Mouse (Mus musculus): ENCODE results near the gene Lysmd2.
"Not testable (repeated sequence)": the region's sequence is repeated elsewhere in the genome, so short reads cannot be mapped to it uniquely, and the experiment has no call there.

The Lysmd2 gene

GRCm38 (mm10) chr9:75625556-75626307, at the start of gene Lysmd2:
Gene Lysmd2 (plus strand): TSS chr9:75625741.
- peak; percentile 80 for DNase-seq

GRCm38 (mm10) chr9:75579321-75579720, 46.2 kb upstream of the Lysmd2 start:
- DNase-seq: no peak

GRCm38 (mm10) chr9:75581694-75582350, 43.7 kb upstream of the Lysmd2 start:
- peak; percentile 48 for DNase-seq

GRCm38 (mm10) chr9:75589850-75590790, 35.4 kb upstream of the Lysmd2 start:
- DNase-seq: no peak

- no peak for DNase-seq
These were observed 32.1 kb upstream of the Lysmd2 start for GRCm38 (mm10) chr9:75593481-75593880.

- peak; percentile 59 for DNase-seq
These were observed 28.5 kb upstream of the Lysmd2 start for GRCm38 (mm10) chr9:75597036-75597435.

- DNase-seq: no peak
These were observed 27.9 kb upstream of the Lysmd2 start for GRCm38 (mm10) chr9:75597596-75597995.

- DNase-seq: peak; percentile 72
These were observed 26.2 kb upstream of the Lysmd2 start for GRCm38 (mm10) chr9:75599191-75599841.

GRCm38 (mm10) chr9:75600166-75600934, 25.2 kb upstream of the Lysmd2 start:
- DNase-seq: peak; percentile 60

GRCm38 (mm10) chr9:75601510-75601909, 24.0 kb upstream of the Lysmd2 start:
- DNase-seq: no peak

GRCm38 (mm10) chr9:75607496-75607895, 18.0 kb upstream of the Lysmd2 start:
- no peak for DNase-seq

GRCm38 (mm10) chr9:75609505-75609904, 16.0 kb upstream of the Lysmd2 start:
- DNase-seq: no peak

GRCm38 (mm10) chr9:75609965-75610364, 15.6 kb upstream of the Lysmd2 start:
- DNase-seq: no peak

GRCm38 (mm10) chr9:75610571-75611493, 14.7 kb upstream of the Lysmd2 start, which contains the start of gene Tmod2:
Gene Tmod2 (minus strand): TSS chr9:75611325.
- peak; percentile 87 for DNase-seq

- no peak for DNase-seq
These were observed 9.0 kb upstream of the Lysmd2 start for GRCm38 (mm10) chr9:75616560-75616959.

- DNase-seq: no peak
These were observed 6.6 kb upstream of the Lysmd2 start for GRCm38 (mm10) chr9:75618836-75619400.

- not testable (repeated sequence) for DNase-seq
These were observed 5.8 kb upstream of the Lysmd2 start for GRCm38 (mm10) chr9:75619761-75620160.

GRCm38 (mm10) chr9:75621428-75621827, 4.1 kb upstream of the Lysmd2 start:
- DNase-seq: no peak

GRCm38 (mm10) chr9:75624983-75625555, 472 bp upstream of the Lysmd2 start:
- peak; percentile 54 for DNase-seq

- peak; percentile 66 for DNase-seq
These were observed 715 bp downstream of the Lysmd2 start for GRCm38 (mm10) chr9:75626308-75626604.
